Mouse (Mus musculus) c-Kit-positive CD71-positive TER-119-negative erythroid progenitor cells, embryonic 14.5 days (primary cell): ENCODE measurements at regions not wholly inside any gene's neighbourhood (a gene's known extent, or its start where the extent isn't known, plus 50 kb on each side); places are given as distances from the start of the nearest gene placed in this dataset.
"Not testable (repeated sequence)": the region's sequence is repeated elsewhere in the genome, so short reads cannot be mapped to it uniquely, and the experiment has no call there.

ENCODE experiments used
- DNase-seq: peaks from one replicate; pipeline ENCODE4 v3.0.0-alpha.2; 2013; ENCODE audit warnings: low read depth

GRCm38 (mm10) chr10:120726369-120726768 lies 172.5 kb downstream of the Msrb3 start:
- no peak for DNase-seq

GRCm38 (mm10) chr10:120721956-120722532 lies 176.9 kb downstream of the Msrb3 start:
- DNase-seq, result no peak

- DNase-seq, result no peak
These were observed 177.9 kb downstream of the Msrb3 start for GRCm38 (mm10) chr10:120720981-120721380.

- no peak for DNase-seq
These were observed 178.8 kb downstream of the Msrb3 start for GRCm38 (mm10) chr10:120720061-120720460.

- DNase-seq, result no peak
These were observed 181.7 kb downstream of the Msrb3 start for GRCm38 (mm10) chr10:120717159-120717567.

GRCm38 (mm10) chr10:120716391-120716790 lies 182.5 kb downstream of the Msrb3 start:
- DNase-seq, result no peak

GRCm38 (mm10) chr10:120707771-120708750 lies 190.8 kb downstream of the Msrb3 start:
- DNase-seq, result no peak

GRCm38 (mm10) chr10:120706684-120707290 lies 192.1 kb downstream of the Msrb3 start:
- DNase-seq, result no peak

GRCm38 (mm10) chr10:120701833-120702232 lies 197.1 kb downstream of the Msrb3 start:
- DNase-seq, result peak; percentile 49

GRCm38 (mm10) chr10:120697275-120697856 lies 201.5 kb downstream of the Msrb3 start:
- no peak for DNase-seq

- DNase-seq, result no peak
These were observed 202.4 kb downstream of the Msrb3 start for GRCm38 (mm10) chr10:120696481-120696880.

GRCm38 (mm10) chr10:120694472-120694871 lies 204.4 kb downstream of the Msrb3 start:
- no peak for DNase-seq

GRCm38 (mm10) chr10:120691451-120691850 lies 207.4 kb downstream of the Msrb3 start:
- DNase-seq, result no peak

GRCm38 (mm10) chr10:120686123-120686522 lies 209.9 kb upstream of the Hmga2 start:
- DNase-seq, result no peak

- no peak for DNase-seq
These were observed 205.8 kb upstream of the Hmga2 start for GRCm38 (mm10) chr10:120682021-120682420.

- no peak for DNase-seq
These were observed 203.7 kb upstream of the Hmga2 start for GRCm38 (mm10) chr10:120679982-120680381.

- DNase-seq, result no peak
These were observed 202.0 kb upstream of the Hmga2 start for GRCm38 (mm10) chr10:120678277-120678676.

- DNase-seq, result no peak
These were observed 199.1 kb upstream of the Hmga2 start for GRCm38 (mm10) chr10:120675369-120675768.

- no peak for DNase-seq
These were observed 198.2 kb upstream of the Hmga2 start for GRCm38 (mm10) chr10:120674321-120675045.

GRCm38 (mm10) chr10:120667678-120668031 lies 191.4 kb upstream of the Hmga2 start:
- DNase-seq, result not testable (repeated sequence)

- DNase-seq, result no peak
These were observed 190.9 kb upstream of the Hmga2 start for GRCm38 (mm10) chr10:120666985-120667677.
